Mouse (Mus musculus) inflammation-experienced regulatory T-cells, adult 6 months (primary cell): Measurements from ENCODE around the gene Pink1. TPM values are rescaled to one million over a fixed set of nuclear protein-coding genes. Genes with fewer than 3 reads are reported as not detected.

Experiments
- ATAC-seq: one replicate; pipeline ENCODE4 v1.8.0; 2017
- polyA plus RNA-seq, 3 experiments: library from polyadenylated mRNA; unstranded; fragments of 100-300 nt; shearing (Covaris generic); gene quantifications; one replicate each; pipeline ENCODE4 v1.2.1; 2017

Gene Pink1
- 10 to 100 TPM in 2 of 3 experiments, 1 to 10 TPM in 1; 6.0 to 24.7 (median 10.8) TPM for polyA plus RNA-seq

- ATAC-seq, result peak; percentile 83
Measured at GRCm38 (mm10) chr4:138326077-138326695, at the start of gene Pink1. Gene Pink1, minus strand, starts transcription at chr4:138326307.

GRCm38 (mm10) chr4:138375117-138375516 lies 49.0 kb upstream of the Pink1 start:
- ATAC-seq, result no peak

GRCm38 (mm10) chr4:138370996-138371516 lies 44.9 kb upstream of the Pink1 start:
- no peak for ATAC-seq

GRCm38 (mm10) chr4:138368498-138369260 lies 42.6 kb upstream of the Pink1 start:
- no peak for ATAC-seq

- no peak for ATAC-seq
Measured at GRCm38 (mm10) chr4:138367641-138368497, 41.8 kb upstream of the Pink1 start, which contains the start of gene Cda. Gene Cda, minus strand, starts transcription at chr4:138367992.

GRCm38 (mm10) chr4:138366561-138366960 lies 40.5 kb upstream of the Pink1 start:
- no peak for ATAC-seq

GRCm38 (mm10) chr4:138363511-138363910 lies 37.4 kb upstream of the Pink1 start:
- no peak for ATAC-seq

GRCm38 (mm10) chr4:138362883-138363282 lies 36.8 kb upstream of the Pink1 start:
- no peak for ATAC-seq

- no peak for ATAC-seq
Measured at GRCm38 (mm10) chr4:138361370-138361821, 35.3 kb upstream of the Pink1 start.

- ATAC-seq, result no peak
Measured at GRCm38 (mm10) chr4:138358176-138358575, 32.1 kb upstream of the Pink1 start.

- no peak for ATAC-seq
Measured at GRCm38 (mm10) chr4:138356551-138356950, 30.4 kb upstream of the Pink1 start.

- no peak for ATAC-seq
Measured at GRCm38 (mm10) chr4:138356141-138356540, 30.0 kb upstream of the Pink1 start.

- ATAC-seq, result no peak
Measured at GRCm38 (mm10) chr4:138355496-138355895, 29.4 kb upstream of the Pink1 start.

- ATAC-seq, result no peak
Measured at GRCm38 (mm10) chr4:138353438-138354171, 27.5 kb upstream of the Pink1 start.

- ATAC-seq, result no peak
Measured at GRCm38 (mm10) chr4:138352692-138353091, 26.6 kb upstream of the Pink1 start.

GRCm38 (mm10) chr4:138351821-138352220 lies 25.7 kb upstream of the Pink1 start:
- no peak for ATAC-seq

- no peak for ATAC-seq
Measured at GRCm38 (mm10) chr4:138348716-138349115, 22.6 kb upstream of the Pink1 start.

GRCm38 (mm10) chr4:138347280-138347679 lies 21.2 kb upstream of the Pink1 start:
- ATAC-seq, result no peak

- ATAC-seq, result no peak
Measured at GRCm38 (mm10) chr4:138344891-138345545, 18.9 kb upstream of the Pink1 start.

GRCm38 (mm10) chr4:138343341-138343837 lies 17.3 kb upstream of the Pink1 start:
- ATAC-seq, result no peak

- ATAC-seq, result no peak
Measured at GRCm38 (mm10) chr4:138342778-138343177, 16.7 kb upstream of the Pink1 start.
